Mouse (Mus musculus) thymus, postnatal 0 days (tissue): ENCODE measurements at regions not wholly inside any gene's neighbourhood (a gene's known extent, or its start where the extent isn't known, plus 50 kb on each side); places are given as distances from the start of the nearest gene placed in this dataset.
"Not testable (repeated sequence)": the region's sequence is repeated elsewhere in the genome, so short reads cannot be mapped to it uniquely, and the experiment has no call there.

Experiments
- DNase-seq: peaks from one replicate; pipeline ENCODE4 v3.0.0-alpha.2; 2015; ENCODE audit warnings: low spot score

DNA sequence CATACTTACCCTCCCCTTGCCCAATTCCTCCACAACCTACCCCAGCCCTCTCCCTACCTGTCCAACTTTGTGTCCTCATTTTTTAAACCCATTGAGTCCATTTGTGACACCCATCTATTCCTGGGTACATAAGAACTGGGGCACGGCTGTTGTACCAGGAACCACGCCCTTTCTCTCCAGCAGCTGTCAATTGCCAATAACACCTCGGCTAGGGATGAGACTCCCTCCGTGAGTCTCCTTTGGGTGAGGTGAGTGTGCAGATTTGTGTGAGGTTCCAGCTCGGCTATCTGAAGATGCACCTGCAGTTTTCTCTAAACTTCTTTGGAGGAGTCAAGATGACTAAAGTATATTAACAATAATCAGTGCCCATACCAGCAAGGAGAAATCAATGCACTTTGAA, 167.2 kb upstream of the Frmd6 start:
- no peak for DNase-seq

DNA sequence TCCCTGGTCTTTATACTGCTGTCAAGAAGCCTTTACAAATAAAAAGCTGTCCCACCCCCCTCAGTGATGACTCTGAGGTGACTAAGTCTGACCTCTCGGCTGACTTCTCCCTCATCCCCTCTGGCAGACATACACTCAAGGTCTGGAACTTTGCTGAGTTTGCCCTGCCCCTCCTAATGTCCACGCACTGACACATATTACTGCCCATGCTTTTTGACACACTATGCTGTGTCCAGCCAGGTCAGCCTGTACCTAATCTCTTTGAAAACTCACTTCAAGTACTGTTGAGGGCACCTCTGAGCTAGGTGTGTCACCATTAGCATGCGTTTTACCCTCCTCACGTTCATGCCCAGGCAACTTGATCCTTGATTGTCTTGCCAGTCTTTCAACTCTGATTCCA, 164.9 kb upstream of the Frmd6 start:
- no peak for DNase-seq

- DNase-seq = not testable (repeated sequence)
Measured at GRCm38 (mm10) chr12:70668158-70668557, 157.2 kb upstream of the Frmd6 start.

- no peak for DNase-seq
Measured at GRCm38 (mm10) chr12:70672115-70672514, 153.2 kb upstream of the Frmd6 start.

GRCm38 (mm10) chr12:70673188-70673587, 152.1 kb upstream of the Frmd6 start:
- DNase-seq = no peak

DNA sequence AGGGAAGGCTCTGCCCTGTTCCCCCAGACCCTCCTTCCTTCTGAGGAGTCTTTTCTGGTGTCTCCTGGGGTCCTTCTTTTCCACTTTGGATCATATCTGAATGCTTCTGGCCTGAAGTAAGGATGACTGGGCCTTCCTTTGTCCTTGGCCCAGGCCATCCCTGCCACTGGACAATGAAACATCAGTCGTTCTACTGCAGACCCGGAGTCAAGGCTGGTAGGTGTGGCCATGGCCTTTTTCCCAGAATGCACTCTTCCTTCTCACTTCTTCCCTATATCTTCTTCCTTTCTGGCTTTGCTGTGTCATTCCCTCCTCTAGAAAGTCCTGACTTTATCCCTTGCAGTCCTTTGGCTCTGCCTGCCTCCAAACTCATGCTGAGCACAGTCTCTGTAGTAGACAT, 151.2 kb upstream of the Frmd6 start:
- no peak for DNase-seq

DNA sequence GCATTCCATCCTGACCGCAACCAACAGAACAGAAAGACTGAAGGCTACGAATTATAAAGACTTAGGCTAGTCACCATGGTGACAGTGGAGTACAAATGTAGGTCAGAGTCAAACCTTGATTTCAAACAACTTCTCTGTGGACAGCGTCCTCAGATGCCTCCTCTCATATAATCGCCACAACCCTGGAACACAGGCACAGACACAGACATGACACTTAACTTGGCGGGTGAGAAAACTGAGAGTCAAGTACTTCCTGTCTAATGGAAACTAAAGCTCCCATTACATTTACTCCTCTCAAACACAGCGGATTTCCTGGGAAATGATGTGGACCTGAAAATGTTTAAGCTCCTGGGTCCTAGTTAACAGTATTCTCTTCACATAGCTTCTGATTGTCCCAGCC, 149.5 kb upstream of the Frmd6 start:
- DNase-seq = no peak

DNA sequence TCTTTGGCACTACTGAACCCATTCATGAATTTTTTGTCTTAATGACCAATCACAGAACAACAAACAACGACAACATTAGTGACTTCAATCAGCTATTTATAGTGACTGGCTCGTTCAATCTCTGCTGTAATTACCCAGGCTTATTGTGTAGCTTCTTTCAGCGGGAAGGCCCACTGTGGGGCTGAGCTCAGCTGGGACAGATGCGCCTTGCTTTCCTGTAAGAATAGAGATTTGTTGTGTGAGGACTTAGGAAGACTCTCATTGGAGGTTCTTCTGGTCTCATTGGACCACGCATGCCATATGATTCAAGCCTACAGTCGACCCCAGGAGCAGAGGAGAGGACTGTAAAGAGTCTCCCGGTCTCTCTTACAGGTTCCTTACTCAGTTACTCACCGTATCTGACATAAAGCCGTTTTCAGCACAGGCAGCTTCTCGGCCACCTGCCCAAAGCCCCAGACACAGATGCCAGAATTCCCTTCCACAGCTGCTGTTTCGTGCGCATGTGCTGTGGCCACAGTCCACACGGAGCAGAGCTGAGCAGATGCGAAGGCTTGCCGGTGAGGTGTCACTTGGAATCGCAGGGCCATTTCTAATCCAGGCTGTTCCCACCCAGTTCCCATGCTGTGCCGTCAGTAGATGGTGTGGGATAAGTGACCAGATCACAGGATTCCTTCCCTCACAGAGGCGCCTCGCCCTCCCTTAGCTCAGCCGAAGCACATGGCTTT, 145.5 kb upstream of the Frmd6 start:
- no peak for DNase-seq

DNA sequence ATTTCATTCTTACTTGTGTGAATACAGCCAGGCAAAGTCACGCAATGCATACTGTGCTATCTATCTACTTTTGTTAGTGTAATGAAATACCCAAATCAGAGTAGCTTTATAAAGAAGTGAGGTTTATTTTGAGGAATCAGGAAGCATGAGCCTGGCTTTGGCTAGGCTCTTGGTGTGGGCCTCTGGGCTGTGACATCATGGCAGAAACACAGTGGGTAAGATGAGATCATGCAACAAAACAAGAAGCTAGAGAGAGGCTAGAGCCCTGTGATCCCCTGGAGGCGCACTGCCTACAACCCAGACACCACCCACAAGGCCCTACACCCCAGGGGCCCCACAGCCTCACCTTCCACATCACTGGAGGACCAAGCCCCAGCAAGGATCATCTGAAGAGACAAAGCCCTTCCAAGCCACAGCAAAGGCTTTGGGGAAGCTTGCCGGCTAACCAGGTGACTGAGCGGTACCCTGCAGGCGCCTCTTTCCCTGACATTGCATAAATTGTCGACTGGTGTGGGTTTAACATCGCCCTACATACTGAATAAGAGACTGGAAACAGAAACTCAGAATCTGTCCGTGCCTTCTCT, 143.8 kb upstream of the Frmd6 start:
- peak; percentile 69 for DNase-seq

DNA sequence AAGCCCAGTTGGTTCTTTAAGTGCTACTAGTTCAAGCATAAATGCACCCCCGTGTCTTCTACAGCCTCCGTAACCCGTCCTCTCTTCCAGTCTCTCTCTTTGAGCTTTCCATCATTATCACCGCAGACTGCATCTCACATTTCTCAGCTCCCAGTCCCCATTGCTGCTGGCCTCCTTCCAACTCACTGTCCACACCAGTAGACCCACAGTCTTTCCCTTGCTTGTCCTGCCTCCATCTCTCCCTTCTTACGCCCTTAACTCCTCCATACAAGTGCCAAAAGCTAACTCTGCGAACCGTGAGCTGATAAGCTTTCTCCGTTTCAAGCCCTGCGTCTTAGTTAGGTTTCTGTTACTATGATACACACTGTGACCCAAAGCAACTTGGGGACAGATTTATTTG, 141.0 kb upstream of the Frmd6 start:
- DNase-seq = no peak

GRCm38 (mm10) chr12:70685432-70685831, 139.9 kb upstream of the Frmd6 start:
- DNase-seq = no peak

- DNase-seq = no peak
Measured at GRCm38 (mm10) chr12:70686337-70686736, 139.0 kb upstream of the Frmd6 start.

DNA sequence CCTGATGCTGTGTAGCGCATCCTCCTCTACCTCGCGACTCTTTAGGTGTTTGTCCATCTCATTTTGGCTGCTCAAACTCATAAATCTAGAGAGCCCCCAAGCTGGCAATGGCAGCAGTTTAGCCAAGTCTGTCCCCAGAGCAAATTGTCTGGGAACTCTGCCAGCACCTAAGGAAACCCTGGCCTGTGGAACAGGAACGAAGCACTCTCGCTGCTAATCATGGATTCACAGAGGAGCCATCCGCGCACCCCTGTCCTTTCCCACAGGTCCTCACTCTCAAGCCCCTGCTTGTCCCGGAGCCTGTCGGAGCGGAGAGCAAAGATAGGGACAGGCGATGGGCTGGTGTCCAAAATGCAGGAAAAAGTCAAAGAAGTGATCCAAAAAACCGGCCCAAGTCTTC, 138.3 kb upstream of the Frmd6 start:
- no peak for DNase-seq

- DNase-seq = no peak
Measured at GRCm38 (mm10) chr12:70695162-70695561, 130.2 kb upstream of the Frmd6 start.

DNA sequence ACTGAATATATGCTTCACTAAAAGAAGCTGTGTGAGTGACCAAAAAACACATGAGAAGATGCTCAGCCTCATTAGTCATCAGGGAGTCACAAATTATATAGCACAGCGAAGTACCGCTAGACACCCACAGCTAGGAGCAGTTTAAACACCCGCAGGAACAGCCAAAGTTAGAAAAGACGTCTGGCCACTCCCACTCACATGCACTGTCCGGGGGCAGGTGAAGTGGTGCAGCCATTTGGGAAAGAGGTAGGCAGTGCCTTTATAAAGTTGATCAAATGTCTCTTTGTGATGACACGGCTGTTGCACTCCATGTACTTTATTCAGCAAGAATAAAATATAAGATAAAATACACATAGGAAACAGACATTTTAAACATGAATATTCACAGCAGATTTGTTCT, 129.1 kb upstream of the Frmd6 start:
- no peak for DNase-seq

GRCm38 (mm10) chr12:70698466-70698865, 126.8 kb upstream of the Frmd6 start:
- no peak for DNase-seq

GRCm38 (mm10) chr12:70702473-70702872, 122.8 kb upstream of the Frmd6 start:
- DNase-seq = no peak

DNA sequence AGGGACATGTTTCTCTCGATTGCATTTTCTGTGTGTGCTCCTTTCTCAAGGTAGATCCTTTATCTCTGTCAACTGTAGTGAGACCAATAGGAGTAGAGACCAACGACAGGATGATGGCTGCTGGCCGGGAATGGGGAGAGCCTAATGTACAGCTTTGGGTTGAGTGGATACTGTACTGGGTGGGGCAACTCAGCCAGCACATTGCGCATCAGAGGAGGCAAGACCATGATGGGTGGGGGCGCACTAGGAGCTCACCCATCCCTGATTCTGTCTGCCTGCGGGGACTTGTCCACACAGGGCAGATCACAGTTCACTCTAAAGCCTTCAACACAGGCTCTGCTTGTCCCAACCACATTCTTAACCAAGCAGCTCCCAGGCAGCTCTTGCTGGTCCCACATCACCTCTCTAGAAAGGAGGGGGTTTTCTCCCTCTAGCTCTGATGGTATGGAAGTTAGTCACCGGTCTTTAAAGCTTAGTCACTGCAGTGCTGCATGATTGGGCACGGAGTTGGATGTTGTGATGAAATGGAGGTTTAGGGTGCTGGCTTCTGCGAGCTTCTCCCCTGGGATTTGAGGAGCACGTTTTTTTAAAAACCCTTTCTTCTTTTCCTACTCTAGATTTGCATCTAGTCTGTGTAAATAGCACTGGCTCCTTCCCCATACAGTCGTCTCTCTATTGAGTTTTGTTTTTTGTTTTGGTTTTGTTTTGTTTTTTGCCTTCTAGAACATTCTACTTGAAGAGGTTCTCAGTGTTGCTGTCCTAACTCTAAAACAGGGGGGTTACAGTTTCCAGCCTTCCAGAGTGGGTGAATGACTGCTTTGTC, 118.3 kb upstream of the Frmd6 start:
- no peak for DNase-seq

DNA sequence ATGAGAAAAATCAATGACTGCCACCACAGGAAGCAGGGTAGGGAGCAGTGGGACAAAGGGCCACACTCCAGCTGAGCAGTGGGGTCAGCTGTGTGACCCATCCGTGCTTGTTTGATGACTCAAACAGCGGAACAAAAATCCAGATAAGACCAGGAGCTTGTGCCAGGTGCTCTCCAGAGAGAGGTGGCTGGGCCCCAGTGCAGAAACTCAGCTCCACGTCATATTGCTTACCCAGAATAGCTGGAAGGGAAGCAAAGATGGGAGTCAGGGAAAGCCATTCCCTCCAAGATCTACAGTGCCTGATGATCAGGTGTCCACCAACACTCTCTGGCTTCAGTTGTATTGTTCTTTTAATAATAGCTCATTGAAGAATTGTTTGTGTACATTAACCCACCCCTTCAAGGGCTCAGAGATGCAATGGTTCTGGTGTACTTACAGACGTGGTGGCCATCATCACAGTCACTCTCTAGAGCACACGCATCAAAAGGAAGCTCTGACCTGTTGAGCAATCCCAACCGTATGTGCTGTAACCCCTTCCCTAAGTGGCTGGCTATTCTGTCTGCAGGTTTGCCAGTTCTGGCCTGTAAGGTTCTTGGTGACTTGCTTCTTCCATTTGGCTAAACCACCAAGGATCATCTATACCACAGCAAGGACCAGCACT, 117.6 kb upstream of the Frmd6 start:
- no peak for DNase-seq

DNA sequence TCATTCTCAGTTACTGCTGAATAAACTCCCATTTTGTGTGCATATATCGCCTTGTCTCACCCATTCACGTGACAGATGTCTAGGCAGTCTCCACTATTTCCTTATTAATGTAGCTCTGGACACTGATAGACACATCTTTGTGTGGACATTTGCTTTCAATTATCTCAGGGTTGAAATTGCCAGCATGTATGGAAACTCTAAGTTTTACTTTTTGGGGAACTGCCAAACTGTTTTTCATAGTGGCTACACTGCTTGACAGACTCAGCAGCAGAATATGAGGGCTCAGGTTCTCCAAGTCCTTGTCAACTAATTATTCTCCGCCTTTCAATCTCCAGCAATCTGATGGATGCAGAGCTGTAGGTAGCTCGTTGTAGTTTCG, 117.0 kb upstream of the Frmd6 start:
- DNase-seq = no peak

GRCm38 (mm10) chr12:70710311-70710710, 115.0 kb upstream of the Frmd6 start:
- DNase-seq = no peak

- no peak for DNase-seq
Measured at GRCm38 (mm10) chr12:70711030-70711429, 114.3 kb upstream of the Frmd6 start.
